Mouse (Mus musculus) gastrocnemius, postnatal 36 days (tissue): Measurements from ENCODE around the gene 4933407L21Rik. TPM values are rescaled to one million over a fixed set of nuclear protein-coding genes. Genes with fewer than 3 reads are reported as not detected.
"Not testable (repeated sequence)": the region's sequence is repeated elsewhere in the genome, so short reads cannot be mapped to it uniquely, and the experiment has no call there.

Experiments used
- DNase-seq, 2 experiments: peaks; one replicate each; pipeline ENCODE4 v3.0.0; 2022
- intact Hi-C: fragments of 180-260 bp; cut with DNase I; formaldehyde crosslinking; loops from one replicate; pipeline ENCODE4 v1.15.1; 2025
- total RNA-seq, 2 experiments: library from RNA; stranded (reverse); gene quantifications; 2 replicates each; pipeline ENCODE4 v1.2.3; 2021

4933407L21Rik gene
- total RNA-seq, 2 experiments from 2014 or later: not detected

- intact Hi-C loops: no loop called here
- no peak for DNase-seq
Measured at GRCm38 (mm10) chr1:85957942-85958619, 29.8 kb downstream of the 4933407L21Rik start.

GRCm38 (mm10) chr1:85959129-85959888, 31.0 kb downstream of the 4933407L21Rik start:
- DNase-seq: no peak
- intact Hi-C loops: no loop called here

GRCm38 (mm10) chr1:85959889-85960276, 31.6 kb downstream of the 4933407L21Rik start:
- DNase-seq: no peak
- intact Hi-C loops: no loop called here

- DNase-seq: no peak
- intact Hi-C loops: no loop called here
Measured at GRCm38 (mm10) chr1:85960873-85961272, 32.6 kb downstream of the 4933407L21Rik start, which contains the start of gene Gpr55. TSS of gene Gpr55 (minus strand) at chr1:85961007.

DNA sequence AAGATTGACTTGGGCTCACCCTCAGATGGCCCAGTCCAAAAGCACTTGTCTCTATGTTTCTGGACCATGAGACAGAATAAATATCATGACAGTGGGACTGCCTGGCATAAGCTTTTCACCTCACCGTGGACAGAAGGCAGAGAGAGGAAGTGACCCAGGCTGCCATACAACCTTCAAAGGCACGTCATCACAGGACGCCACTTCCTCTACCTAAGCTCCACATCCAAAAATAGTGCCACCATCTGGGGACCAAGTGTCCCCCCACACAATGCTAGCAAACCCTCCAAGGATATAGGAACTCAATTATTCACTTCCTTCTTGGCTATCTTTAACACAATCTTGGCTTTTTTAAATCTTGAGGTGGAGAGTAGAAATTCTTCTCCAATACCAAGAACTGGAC, 33.8 kb downstream of the 4933407L21Rik start:
- DNase-seq: no peak
- intact Hi-C loops: no loop called here

GRCm38 (mm10) chr1:85965856-85966255, 37.6 kb downstream of the 4933407L21Rik start:
- intact Hi-C loops: no loop called here
- DNase-seq: no peak

- DNase-seq: no peak
- intact Hi-C loops: no loop called here
Measured at GRCm38 (mm10) chr1:85969081-85969480, 40.8 kb downstream of the 4933407L21Rik start.

- intact Hi-C loops: no loop called here
- DNase-seq: no peak
Measured at GRCm38 (mm10) chr1:85969519-85969918, 41.2 kb downstream of the 4933407L21Rik start.

GRCm38 (mm10) chr1:85971070-85971469, 42.8 kb downstream of the 4933407L21Rik start:
- intact Hi-C loops: no loop called here
- DNase-seq: no peak

DNA sequence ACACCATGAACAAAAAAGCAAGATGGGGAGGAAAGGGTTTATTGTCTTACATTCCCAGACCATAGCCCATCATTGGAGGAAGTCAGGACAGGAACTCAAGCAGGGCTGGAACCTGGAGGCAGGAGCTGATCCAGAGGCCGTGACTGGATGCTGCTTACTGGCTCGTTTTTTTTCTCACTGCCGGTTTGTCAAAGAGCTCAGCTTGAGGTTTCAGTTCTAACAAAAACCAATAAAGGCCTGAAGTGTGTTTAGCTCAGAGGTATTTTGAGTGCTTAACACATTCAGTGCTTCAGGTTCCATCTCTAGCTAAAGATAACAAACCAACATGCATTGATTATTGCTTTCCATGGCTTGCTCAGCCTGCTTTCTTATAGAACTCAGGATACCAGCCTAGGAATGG, 44.1 kb downstream of the 4933407L21Rik start:
- no peak for DNase-seq
- intact Hi-C loops: no loop called here

GRCm38 (mm10) chr1:85973468-85973877, 45.2 kb downstream of the 4933407L21Rik start:
- intact Hi-C loops: no loop called here
- no peak for DNase-seq

- intact Hi-C loops: no loop called here
- DNase-seq: no peak
Measured at GRCm38 (mm10) chr1:85977709-85978108, 49.4 kb downstream of the 4933407L21Rik start.

DNA sequence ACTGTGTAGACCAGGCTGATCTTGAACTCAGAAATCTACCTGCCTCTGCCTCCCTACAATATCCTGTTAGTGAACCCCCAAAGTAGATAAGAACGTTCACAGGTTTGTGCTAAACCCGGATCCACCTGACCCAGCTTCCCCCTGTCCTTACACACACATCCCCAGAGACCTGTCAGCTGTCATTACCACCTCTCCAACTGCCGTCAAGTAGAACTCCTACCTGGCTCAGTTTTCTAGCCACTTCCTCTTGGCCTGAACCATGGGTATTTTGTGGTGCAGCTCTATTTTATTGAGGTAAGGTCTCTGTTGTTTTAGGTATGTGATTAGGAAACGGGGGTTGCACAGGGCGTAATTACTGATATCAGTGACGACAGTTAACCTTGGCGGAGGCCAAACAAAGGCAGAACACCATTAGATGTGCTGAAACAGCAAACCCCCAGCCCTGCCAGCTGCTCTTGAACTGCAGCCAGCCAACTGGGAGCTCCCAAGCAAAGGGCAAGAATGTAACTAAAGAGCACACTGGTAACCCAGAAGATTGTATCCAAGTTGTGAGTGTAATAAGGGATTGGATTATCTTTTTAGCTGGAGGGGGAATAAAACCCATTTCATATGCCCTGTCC, 53.6 kb downstream of the 4933407L21Rik start:
- intact Hi-C loops: no loop called here

DNA sequence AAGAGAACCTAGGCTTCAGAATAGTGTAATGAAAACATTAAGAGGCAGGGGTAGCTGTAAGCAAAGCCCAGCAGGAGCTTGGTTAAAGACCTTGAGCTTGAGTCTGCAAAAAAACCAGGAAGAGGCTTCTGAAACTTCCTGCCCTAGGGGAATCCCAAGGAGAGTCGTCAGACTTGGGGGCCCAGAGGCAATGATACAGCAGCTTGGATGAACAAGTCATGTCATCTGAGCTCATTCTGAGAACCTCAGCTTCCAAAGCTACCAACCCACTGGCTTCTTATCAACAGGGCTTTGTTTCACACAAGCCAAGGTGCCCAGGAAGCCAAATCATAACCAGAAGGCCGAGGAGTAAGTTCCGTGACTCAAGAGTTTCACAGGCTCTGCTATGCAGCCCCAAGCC, 57.5 kb downstream of the 4933407L21Rik start:
- no peak for DNase-seq
- intact Hi-C loops: no loop called here

More for the DNA sequence above, 53.6 kb downstream of the 4933407L21Rik start:
- DNase-seq: no peak

- DNase-seq: no peak
- intact Hi-C loops: no loop called here
Measured at GRCm38 (mm10) chr1:85988351-85988750, 60.1 kb downstream of the 4933407L21Rik start.

DNA sequence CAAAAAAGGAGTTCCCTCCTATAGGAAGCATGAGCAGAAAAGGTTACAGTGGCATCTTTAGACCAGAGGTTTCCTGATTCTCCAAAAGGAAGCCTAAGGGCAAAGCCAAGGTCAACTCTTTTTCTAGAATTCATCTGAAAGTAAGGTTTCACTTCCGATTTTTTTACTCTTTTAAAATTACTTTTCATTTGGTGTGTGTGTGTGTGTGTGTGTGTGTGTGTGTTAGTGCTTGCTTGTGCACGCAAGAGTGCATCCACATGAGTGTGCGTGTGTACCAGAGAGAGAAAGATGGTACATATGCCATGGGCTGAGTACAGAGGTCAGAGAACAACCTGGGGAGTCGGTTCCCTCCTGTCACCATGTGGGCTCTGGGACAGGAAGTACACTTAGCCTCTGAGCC, 60.6 kb downstream of the 4933407L21Rik start:
- intact Hi-C loops: not testable (repeated sequence)

More for the DNA sequence above, 60.6 kb downstream of the 4933407L21Rik start:
- not testable (repeated sequence) for DNase-seq

Other genes with a start within 250 kb of the 4933407L21Rik start
- under 1 TPM in 1 of 2 experiments, not detected in 1; 0.30 TPM for gene A630001G21Rik, start 149.8 kb upstream of the 4933407L21Rik start, total RNA-seq
- 100 to 1,000 TPM; 153 to 159 TPM for gene Cab39, start 135.0 kb upstream of the 4933407L21Rik start, total RNA-seq
- 10 to 100 TPM; 20.7 to 27.2 TPM for gene Itm2c, start 34.2 kb upstream of the 4933407L21Rik start, total RNA-seq
- not detected for gene Gpr55, start 32.5 kb downstream of the 4933407L21Rik start, total RNA-seq
- not detected for gene Spata3, start 88.3 kb downstream of the 4933407L21Rik start, total RNA-seq
- gene 2810459M11Rik, start 117.4 kb downstream of the 4933407L21Rik start, total RNA-seq: not detected
- gene Psmd1, start 135.9 kb downstream of the 4933407L21Rik start, total RNA-seq: 100 to 1,000 TPM; 104 to 108 TPM
- gene Htr2b, start 183.5 kb downstream of the 4933407L21Rik start, total RNA-seq: under 1 TPM in 1 of 2 experiments, not detected in 1; 0.15 TPM
- 1 to 10 TPM in 1 of 2 experiments, not detected in 1; 1.1 TPM for gene Gm21972, start 205.2 kb downstream of the 4933407L21Rik start, total RNA-seq
- 1 to 10 TPM; 1.7 to 1.9 TPM for gene Armc9, start 226.3 kb downstream of the 4933407L21Rik start, total RNA-seq